Mouse (Mus musculus) E14TG2a.4 (cell line): ENCODE results near the gene Arhgap8.

Experiments
- CTCF ChIP-seq: conservative IDR thresholded peaks from 2 replicates; pipeline ENCODE4 v1.5.1; 2014; ENCODE audit warnings: low read length
- NANOG ChIP-seq: IDR thresholded peaks from 2 replicates; pipeline ENCODE4 v1.6.1; 2014; ENCODE audit warnings: borderline replicate concordance, low read length, mixed read lengths

DNA sequence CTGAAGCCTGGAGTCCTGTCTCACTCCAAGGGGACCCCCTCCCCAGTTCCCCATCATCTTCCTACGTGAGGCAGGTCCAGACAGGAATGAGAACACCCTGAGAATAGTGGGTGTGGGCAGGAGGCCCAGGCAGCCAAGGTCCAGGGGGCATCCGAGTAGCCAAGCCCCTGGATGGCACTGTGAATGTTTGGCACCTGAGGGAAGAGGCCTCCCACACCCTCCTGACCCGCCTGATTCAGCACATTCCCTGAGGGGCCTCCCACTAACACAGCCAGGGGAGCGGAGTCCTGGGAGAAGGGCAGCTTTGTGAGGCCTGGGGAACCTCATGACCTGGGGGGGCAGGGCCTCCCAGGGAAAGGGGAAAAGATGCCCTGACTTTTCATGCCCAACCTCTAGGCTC is 23.8 kb upstream of the Arhgap8 start:
- TF ChIP-seq CTCF (no peak), NANOG (no peak)
